Mouse (Mus musculus) spleen, postnatal 36 days (tissue): ENCODE data around the gene Pmm1.
A peak's percentile ranks its signal among the peaks of the same experiment; 100 is the strongest.
"Not testable (repeated sequence)": the region's sequence is repeated elsewhere in the genome, so short reads cannot be mapped to it uniquely, and the experiment has no call there.

Source experiments
- DNase-seq, 2 experiments: peaks; one replicate each; pipeline ENCODE4 v3.0.0; 2022; ENCODE audit warnings: low spot score in 2 of 2, mixed read lengths in 1 of 2

Gene Pmm1

DNA sequence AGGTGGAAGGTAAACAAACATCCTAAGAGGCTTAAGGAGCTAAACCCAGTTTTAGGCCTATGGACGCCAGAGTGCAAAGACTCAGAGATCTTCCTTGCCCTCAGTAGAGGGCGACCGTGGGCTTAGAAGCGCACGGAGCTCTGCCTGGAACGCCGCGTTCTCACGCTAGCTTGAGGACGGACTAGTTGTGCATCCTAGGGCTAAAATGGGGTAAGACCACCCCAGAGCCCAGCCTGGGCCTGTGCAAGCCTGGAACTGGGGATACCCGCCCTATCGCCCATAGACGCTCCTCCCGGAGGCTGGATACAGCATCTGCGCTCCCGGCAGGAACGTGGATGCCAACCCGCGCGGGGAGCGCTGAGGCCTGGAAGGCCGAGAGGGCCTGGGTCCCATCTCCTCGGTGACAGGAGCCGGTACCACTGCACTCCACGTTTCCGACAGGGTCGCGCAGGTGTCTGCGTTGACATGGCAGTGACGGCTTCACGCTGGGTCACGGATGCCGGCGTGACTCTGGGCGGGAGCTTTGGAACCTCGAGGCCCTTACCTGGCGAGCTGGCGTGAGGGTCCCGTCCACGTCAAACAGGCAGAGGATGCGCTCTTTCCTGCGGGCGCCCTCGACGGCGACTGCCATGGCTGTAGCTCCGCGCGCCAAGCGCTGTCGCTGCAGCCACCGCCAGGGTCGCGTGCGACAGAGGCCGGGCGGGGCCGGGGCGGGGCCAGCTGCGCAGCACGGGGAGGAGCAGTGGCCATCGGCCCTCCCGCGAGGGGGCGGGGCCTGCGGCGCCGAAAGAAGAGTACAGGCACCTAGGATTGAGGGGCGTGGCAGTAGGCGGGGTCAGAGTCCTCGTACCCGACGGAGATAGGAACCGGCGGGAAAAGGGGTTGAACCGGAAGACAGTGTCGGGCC, at the start of gene Pmm1:
Gene Pmm1, minus strand, starts transcription at position 760 of the 907 bp plus-strand sequence.
- DNase-seq, result peak; percentile 98 to 99

DNA sequence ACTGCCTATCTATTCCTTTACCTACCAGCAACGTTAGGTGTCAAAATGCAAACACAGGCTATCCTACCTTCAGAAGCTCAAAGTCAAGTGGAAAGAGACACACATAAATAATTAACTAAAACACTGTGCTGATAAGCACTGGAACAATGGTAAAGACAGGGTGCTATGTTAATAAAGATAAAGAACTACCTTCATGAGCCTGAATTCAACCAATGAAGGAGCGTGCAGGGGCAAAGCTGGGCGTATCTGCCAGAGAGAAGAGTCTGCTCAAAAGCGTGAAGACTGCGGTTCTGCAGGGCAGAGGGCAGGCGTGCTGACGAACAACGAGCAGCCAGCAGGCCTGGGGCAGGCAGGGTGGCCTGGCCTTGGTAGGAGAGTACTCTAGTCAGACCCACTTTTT, 43.5 kb upstream of the Pmm1 start:
- DNase-seq, result no peak

DNA sequence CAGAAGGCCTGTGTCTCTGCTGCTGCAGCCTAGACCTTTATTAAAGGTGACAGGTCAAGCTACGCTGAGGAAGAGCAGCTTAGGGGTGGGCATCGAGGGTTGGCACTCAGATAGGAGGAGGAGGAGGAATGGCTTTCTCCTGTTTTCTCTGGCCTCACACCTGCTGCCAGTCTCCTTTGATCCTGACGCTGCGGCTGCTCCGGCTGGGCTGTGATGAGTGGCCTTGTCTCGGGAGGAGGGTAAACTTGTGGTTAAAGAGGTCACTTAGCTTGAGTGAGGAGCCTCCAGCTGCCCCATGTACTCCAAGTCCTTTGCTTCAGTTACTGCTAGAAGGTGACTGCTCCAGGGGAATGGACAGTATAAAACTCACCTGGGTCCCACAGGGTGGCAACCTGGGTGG, 33.3 kb upstream of the Pmm1 start:
- no peak for DNase-seq

DNA sequence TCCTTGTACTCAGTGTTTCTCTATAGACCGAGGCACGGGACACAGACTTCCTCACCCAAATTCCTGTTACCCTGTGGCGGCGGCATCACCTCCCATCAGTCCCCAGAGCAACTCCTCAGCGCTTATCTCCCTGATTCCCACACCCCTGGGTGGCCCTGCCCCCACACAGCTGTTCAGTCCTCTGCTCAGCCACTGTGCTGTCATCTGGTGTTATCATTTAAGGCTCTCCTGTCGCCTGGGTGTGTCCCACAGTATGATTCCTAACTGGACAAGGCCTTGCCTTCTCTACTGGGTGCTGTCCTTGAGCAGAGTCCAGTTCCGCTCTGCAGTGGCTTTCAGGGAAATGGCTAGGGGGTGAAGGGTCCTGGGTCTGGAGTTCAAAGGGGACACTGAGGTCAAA, 29.8 kb upstream of the Pmm1 start:
- peak; percentile 47 to 64 for DNase-seq

DNA sequence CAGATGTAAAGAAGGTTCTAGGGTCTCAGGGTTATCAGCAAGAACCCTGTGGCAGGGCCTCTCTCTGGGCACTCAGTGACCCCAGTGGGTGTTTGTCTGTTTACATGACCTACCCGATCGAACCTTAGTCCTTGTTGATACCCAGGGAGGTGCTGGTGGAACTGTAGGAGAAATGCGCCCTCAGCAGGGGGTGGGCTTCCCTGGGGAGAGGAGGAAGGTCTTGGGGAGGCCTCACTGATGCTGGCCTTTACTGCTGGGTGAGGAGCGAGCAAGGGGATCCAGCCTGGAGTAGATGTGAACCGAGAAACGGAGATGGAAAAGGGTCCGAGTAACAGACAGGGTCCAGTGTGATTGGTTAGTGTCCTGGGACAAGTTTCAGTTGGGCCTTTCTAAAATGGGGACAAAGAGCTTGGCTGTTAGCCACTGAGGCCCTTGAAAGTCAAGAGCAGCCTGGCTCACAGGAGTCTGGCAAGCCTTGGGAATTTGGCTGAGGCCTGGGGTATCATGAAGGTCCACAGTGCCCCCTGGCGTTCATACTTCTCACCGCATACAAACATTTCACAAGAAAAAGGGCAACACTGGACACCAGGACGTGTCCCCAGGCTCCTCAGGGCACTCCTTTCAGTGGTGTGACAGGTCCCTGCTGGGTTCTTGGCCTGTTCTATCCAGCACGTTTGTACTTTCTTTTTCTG, 28.8 kb upstream of the Pmm1 start:
- peak; percentile 54 to 71 for DNase-seq

DNA sequence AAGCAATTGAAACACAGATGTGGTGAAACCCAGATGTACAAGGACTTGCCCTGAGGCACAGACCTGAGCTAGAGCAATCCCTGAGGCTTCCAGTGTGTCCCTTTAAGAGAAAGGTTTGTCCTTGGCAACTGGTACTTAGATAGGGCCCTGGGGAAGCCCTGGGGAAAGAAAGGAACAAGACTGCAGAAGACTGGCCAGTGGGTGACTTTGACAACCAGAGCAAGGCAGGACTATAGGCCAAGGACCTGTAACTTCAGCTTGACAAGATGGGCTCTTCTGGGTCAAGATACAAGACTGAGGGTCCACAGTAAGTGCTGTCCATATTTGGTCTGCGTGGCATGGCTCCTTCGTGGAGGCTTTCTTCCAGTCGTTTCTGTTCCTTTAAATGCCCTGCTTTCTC, 26.9 kb upstream of the Pmm1 start, which contains the start of gene Xrcc6:
Gene Xrcc6, plus strand, starts transcription at position 190 of the 400 bp plus-strand sequence.
- DNase-seq, result no peak

DNA sequence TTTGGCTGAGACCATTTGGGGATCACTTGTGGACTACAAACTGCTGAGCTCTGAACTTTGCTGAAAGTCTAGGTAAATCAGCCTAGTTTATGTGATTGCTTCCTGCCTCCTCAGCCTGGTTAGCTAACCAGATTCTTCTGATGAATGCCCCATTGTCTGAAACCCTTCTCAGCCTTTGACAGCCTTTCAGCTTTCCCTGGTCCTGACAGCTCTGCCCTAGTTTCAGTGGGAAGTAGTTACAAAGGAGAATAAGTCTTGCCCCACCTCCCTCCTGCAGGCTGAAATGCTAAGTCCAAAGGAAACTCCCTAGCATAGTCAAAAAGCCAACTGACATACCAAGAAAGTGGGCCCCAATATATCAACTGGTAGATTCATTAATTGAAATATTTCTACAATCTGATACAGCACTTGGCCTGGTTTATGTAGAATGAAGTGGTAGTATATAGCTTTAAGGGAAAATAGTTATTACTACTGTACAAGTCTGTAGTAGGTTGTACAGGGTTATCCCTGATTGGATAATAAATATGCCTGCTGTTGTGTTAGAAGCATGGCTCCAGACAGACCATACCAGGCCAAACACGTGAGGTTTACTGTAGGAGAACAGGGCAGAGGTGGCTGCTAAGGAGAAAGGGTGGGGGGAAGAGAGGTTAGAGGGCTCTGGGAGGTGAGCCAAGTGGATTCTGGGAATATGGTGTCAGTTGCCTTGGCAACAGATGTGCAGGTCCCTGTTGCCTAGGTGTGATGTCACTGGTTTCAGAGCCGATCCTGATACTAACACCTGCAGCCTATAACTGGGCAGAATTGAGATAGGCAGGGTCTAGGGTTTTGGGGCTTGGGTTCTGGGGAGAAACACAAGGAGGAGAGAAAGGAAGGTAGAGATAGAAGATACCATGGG, 24.8 kb upstream of the Pmm1 start:
- no peak for DNase-seq

DNA sequence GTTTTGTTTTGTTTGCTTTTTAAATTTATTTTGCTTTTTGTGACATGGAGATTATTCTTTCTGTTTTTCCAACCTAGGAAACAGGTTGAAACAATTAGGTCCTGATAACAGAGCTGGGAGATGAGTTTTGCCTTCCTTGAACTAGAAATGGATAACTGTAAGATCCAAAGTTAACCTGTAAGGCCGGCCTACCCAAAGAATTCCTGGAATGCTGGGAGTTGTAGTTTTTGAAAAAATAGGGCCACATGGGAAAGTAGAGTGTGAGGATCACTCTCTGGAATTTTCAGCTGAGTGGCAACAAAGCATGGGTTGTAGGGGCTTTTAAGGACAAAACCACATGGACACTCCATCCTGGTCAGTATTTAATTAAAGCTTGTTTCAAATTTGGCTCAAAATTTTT, 21.4 kb upstream of the Pmm1 start:
- DNase-seq, result no peak

DNA sequence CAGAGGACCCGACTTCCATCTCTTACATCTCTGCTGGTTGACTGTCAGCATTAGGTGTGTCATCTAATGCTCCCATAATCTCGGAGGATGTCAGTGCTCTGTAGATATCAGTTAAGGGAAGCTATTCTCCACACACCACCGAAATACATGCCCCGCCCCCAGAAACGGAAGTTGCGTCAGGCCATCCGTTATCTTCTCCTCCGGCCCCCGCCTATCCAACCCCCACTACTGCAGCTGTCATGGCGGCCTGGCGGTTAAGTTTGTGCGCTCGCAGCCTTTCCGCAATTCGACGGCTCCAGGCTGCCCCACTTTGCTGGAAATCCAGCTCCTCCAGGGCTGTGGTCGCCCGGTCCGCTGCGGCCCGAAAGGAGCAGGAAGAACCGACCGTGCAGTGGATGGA, 19.6 kb upstream of the Pmm1 start, which contains the start of gene 1700029P11Rik:
Gene 1700029P11Rik, plus strand, starts transcription at position 220 of the 400 bp plus-strand sequence.
- no peak for DNase-seq

DNA sequence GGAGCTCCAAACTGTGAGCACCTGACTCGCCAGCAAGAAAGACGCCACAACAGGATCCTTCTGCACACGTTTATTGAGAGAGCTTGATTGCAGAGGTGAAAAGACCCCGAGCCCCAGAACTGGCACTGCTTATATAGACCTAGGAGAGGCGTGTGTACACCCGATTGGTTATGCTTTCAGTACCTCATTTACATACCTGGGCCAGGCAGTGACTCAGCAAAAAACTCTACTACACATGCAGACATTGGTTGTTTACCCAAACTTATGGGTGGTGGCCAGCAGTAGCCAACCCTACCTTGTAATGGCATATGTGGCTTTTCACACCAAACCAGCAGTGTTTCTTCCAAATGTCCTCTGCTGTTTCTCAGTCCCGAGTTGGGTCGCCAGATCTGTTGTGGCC, 14.4 kb upstream of the Pmm1 start:
- not testable (repeated sequence) for DNase-seq

DNA sequence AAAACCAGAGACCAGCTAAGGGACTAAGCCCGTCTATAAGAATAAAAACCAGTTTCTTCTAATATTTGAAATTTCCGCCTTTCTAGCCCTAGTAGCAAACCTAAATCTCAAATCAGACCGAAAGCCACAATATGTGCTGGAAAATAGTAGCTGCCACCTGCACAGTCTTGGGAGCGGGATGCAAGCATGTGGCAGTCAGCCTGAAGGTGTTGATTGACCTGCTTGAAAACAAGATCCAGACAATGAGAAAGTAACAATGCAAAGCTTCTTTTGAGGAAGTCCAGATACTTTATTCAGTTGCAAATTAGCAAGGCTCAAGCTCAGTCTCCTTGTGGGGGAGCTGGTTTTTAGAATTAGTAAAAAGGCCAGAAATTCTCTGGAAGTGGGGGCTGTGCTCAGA, 9.8 kb upstream of the Pmm1 start:
- not testable (repeated sequence) for DNase-seq

DNA sequence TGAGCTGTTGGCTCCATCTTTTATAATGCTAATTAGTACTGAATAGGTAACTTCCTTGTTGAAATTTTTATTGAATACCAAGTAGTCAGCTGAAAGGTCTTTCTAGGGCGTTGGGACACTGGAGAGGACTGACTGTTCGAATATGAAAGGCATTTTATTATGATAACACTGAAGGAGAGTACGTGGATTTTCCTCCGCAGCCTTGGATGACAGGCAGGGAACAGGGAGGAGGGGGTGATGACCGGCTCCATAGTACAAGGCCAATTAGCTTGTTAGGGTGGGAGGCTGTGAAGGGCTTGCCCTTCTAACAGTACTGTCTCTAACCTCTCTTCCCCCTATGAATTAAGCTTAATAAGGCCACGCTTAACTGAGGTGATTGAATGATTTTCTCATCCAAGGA, 8.9 kb upstream of the Pmm1 start:
- DNase-seq, result not testable (repeated sequence)

DNA sequence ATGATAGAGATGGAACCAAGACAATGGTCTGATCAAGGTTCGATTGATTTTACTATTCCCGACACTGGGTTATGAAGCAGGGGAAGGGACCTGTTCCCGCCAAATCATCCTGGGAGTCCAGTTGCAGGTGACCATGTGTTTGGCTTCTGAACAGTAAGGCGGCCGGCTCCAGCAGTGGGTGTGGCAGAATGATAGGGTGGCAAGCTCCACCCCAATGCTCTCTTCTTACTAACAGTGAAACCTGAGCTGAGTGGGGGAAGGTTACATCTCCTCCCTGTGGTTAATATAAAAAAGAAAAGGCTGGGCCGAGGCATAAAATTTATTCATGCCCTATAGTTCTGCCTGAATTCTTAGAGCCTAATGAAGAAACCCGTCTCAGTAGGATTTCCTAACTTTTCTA, 8.4 kb upstream of the Pmm1 start:
- no peak for DNase-seq

DNA sequence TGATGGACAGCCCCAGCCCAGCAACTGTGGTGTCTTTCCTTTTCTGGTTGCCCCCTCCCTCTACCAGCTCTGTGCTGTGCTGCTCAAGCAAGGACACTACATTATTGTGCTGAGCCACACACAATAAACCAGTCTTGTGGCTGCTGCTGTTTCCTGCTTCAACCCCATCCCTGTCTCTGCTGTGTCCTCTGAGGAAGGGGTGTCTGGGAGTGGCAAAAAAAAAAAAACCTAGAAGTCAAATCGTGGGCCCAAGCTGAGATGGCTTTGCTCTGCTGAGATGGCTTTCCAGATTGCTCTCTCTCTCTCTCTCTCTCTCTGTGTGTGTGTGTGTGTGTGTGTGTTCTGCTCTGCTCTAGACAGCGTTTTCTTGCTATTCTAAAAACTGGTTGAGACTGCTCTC, 7.7 kb upstream of the Pmm1 start:
- DNase-seq, result no peak

DNA sequence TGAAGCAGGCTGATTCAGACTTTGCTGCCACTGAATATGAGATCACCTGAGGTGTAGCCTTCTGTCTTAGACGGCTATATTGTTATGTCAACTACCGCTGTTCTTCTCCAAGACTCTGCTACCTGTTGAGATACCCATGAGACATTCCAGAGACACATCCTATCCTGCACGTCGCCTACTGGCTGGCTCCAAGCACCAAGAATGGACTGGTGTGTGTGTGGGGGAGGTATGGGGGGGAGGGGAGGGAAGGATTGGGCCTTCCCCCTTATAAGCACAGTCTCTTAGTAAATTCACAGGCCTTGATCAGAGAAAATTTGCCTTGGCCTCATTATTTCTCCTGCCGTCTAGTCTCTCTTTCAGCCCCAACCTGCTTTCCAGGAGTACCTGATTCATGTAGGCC, 7.1 kb upstream of the Pmm1 start:
- DNase-seq, result no peak

DNA sequence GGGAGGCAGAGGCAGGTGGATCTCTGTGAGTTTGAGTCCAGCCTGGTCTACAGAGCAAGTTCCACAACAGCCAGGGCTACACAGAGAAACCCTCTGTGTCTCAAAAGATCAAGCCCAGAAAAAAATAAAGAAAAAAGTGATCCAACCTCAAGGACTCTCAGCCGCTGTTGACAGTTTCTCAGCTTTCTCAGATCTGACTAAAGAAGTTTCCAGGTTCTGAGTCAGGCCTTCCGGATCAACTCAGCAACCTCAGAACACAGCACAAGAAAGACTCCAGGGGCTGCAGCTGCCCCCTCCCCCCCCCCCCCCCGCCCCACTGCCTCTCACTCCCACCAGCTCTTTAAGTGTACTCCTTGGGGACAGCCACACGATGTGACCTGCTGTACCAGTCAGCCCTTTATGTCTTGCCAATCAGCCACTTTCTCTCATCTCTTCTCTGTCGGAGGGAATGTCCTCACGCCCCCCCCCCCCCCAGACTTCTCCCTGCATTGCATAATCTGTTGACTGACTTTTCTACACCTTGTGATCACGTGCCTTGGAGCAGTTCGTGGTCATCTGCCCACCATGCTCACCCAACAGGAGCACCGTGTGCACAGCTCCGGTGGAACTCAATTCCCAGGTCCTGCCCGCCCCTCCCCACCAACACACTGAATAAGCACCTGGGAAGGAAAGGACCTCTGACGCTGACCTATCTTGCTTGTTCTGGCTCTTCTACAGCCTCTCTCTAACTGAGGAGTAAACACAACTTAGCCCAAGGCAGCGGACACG, 5.5 kb upstream of the Pmm1 start:
- no peak for DNase-seq

DNA sequence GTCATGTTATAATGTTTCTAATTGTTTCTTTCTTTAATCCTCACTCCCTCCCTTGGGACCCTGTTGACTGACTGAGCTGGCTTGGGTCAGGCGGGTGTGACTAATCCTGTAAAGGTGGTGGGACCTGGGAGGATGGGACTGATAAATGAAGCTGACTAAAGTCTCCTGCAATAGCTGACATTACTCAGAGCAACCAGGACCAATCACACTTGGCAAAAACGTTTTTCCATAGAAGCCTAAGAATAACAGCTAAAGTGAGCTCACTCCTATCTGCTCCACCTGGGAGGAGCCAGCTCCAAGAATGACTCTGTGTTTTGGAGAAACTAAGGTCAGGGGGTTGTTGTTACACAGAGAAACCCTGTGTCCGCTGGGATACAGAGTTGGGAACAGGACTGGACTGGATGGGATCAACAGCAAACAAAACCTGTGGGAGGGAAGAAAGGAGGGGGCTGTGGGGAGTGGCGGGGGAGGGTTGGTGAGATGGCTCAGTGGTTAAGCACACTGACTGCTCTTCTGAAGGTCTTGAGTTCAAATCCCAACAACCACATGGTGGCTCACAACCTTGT, 4.3 kb upstream of the Pmm1 start:
- no peak for DNase-seq

DNA sequence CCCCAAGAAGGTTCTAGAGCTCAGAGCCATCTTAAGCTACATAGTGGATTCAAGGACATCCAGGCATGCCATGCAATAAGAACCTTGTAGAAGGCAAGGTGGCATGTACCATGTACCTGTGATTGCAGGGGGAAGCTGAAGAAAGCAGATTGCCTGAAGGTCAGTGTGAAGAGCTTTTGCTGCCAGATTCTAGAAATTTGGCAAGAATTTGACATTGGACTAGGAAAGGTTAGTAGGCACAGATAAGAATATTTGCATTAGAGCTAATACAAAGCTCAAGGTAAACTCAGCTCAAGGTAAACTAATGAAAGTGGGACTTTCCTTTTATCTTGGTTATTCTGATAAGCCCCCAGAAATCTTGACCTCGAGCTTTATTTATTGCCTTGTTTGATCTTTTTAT, 3.5 kb upstream of the Pmm1 start:
- no peak for DNase-seq

DNA sequence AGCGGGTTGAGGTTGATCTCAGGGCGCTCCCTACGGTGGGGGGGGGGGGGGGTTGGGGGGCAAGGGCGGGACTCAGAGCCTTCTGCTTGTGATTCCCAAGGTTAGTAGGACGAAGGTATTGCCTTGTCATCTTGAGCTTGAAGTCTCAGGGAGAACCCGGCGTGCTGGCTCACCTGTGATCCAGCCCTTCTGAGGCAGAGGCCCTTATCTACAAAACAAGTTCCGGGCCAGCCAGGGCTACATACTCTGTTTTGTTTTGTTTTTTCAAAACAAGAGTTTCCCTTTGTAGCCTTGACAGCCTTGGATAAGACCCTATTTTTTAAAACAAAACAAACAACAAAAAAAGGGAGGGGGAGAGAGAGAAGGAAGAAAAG, 335 bp upstream of the Pmm1 start:
- DNase-seq, result no peak

DNA sequence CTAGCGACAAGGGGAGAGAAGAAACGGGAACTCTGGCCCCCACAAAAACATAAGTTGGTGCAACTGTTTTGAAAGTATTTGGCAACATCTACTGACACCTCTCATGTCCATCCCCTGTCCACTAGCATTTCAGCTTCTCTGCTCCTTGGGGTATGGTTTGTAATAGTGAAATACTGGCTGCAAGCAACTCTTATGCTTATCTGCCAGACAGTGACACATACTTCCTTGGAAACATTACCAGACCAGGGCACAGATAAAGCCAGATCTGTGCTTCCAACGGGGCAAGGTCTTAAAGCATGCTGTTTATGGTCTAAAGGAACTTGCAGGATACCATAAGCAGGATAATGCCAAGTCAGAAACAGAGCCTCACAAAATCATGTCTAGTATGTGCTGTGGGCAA, 1.8 kb downstream of the Pmm1 start:
- no peak for DNase-seq

DNA sequence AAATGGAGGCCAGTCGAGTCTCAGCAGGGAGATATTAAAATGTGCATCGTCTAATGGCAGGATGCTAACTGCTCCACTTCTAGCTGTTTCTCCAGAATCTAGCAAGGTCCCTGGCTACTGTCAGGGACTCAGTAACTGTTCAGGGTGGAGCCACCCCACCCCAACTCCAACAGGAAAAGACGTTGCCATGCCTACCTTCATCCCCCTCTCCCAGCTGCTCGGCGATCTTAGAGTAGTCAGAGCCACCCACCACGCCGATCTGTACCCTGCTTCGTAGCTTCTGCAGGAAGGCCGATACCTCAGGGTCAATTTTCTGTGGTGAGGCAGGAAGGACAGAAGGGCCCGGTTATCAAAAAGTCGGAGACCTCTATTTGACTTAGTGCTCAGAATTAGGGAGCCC, 3.1 kb downstream of the Pmm1 start:
- no peak for DNase-seq
